Mouse (Mus musculus) MEL (cell line): ENCODE measurements around the gene Fchsd2. TPM values are rescaled to one million over a fixed set of nuclear protein-coding genes. Genes with fewer than 3 reads are reported as not detected.

Experiments
- DNase-seq: peaks from one replicate; pipeline ENCODE4 v3.0.0; 2011; ENCODE audit warnings: low read depth, low spot score
- H3K27ac ChIP-seq: 2 replicates; pipeline ENCODE4 v1.5.1; 2012; ENCODE audit warnings: low read depth, mild to moderate bottlenecking, control low read depth, low read length, moderate library complexity; ENCODE audit not compliant: control insufficient read depth
- H3K27me3 ChIP-seq, 2 experiments: fragments of 150-350 bp in 1 of 2; sonication (generic) in 1 of 2; 2 replicates each; pipeline ENCODE4 v1.6.1; 2012; ENCODE audit warnings: low read length in 2 of 2, mild to moderate bottlenecking in 2 of 2, improper control_type of control experiment in 1 of 2, moderate library complexity in 1 of 2; ENCODE audit not compliant: insufficient read depth in 2 of 2, control insufficient read depth in 1 of 2
- H3K36me3 ChIP-seq, 2 experiments: 2 replicates each; pipeline ENCODE4 v1.6.1; 2012 to 2014; ENCODE audit warnings: low read length in 2 of 2, improper control_type of control experiment in 1 of 2, inconsistent platforms in 1 of 2, mild to moderate bottlenecking in 1 of 2; ENCODE audit not compliant: insufficient read depth in 2 of 2, control insufficient read depth in 1 of 2
- H3K4me1 ChIP-seq, 2 experiments: fragments of 150-350 bp in 1 of 2; sonication (generic) in 1 of 2; 2 replicates each; pipeline ENCODE4 v1.6.1; 2012; ENCODE audit warnings: low read length in 2 of 2, improper control_type of control experiment in 1 of 2, mild to moderate bottlenecking in 1 of 2; ENCODE audit not compliant: insufficient read depth in 2 of 2, control insufficient read depth in 1 of 2
- H3K4me3 ChIP-seq, 2 experiments: fragments of 150-350 bp in 1 of 2; sonication (generic) in 1 of 2; 2 replicates each; pipeline ENCODE4 v1.5.1; 2012; ENCODE audit warnings: low read depth in 2 of 2, low read length in 2 of 2, mild to moderate bottlenecking in 2 of 2, moderate library complexity in 2 of 2, control low read depth in 1 of 2, improper control_type of control experiment in 1 of 2; ENCODE audit not compliant: control insufficient read depth in 1 of 2, insufficient read depth in 1 of 2
- H3K79me2 ChIP-seq: 2 replicates; pipeline ENCODE4 v1.6.1; 2012; ENCODE audit warnings: mild to moderate bottlenecking, low read length, moderate library complexity; ENCODE audit not compliant: control insufficient read depth, poor library complexity, insufficient read depth
- H3K9ac ChIP-seq: 2 replicates; pipeline ENCODE4 v1.6.1; 2012; ENCODE audit warnings: low read depth, mild to moderate bottlenecking, control low read depth, low read length, moderate library complexity; ENCODE audit not compliant: control insufficient read depth, poor library complexity, severe bottlenecking
- H3K9me3 ChIP-seq: fragments of 150-350 bp; sonication (generic); replicated peaks from 2 replicates; pipeline ENCODE4 v1.6.1; 2012; ENCODE audit warnings: mild to moderate bottlenecking, low read length, improper control_type of control experiment, moderate library complexity; ENCODE audit not compliant: insufficient read depth
- CTCF ChIP-seq, 3 experiments: IDR thresholded peaks in 2 of 3; conservative IDR thresholded peaks in 1 of 3; 2 replicates each; pipeline ENCODE4 v1.5.1; 2011 to 2012; ENCODE audit warnings: low read length in 3 of 3, low read depth in 2 of 3, mild to moderate bottlenecking in 2 of 3, improper control_type of control experiment in 1 of 3, inconsistent platforms in 1 of 3, mixed read lengths in 1 of 3, moderate library complexity in 1 of 3; ENCODE audit not compliant: control insufficient read depth in 1 of 3, insufficient read depth in 1 of 3, poor library complexity in 1 of 3, severe bottlenecking in 1 of 3
- EP300 ChIP-seq, 2 experiments: IDR thresholded peaks; 2 replicates each; pipeline ENCODE4 v1.6.1; 2011; ENCODE audit warnings: improper control_type of control experiment in 2 of 2, low read length in 2 of 2, low read depth in 1 of 2, mild to moderate bottlenecking in 1 of 2
- KAT2A ChIP-seq: conservative IDR thresholded peaks from 2 replicates; pipeline ENCODE4 v1.6.1; 2012; ENCODE audit warnings: low read depth, low read length, improper control_type of control experiment, inconsistent platforms
- MAZ ChIP-seq: IDR thresholded peaks from 2 replicates; pipeline ENCODE4 v1.6.1; 2012; ENCODE audit warnings: low read depth, mild to moderate bottlenecking, inconsistent platforms, low read length, improper control_type of control experiment
- MYB ChIP-seq: IDR thresholded peaks from 2 replicates; pipeline ENCODE4 v1.6.1; 2011; ENCODE audit warnings: mild to moderate bottlenecking, low read depth, low read length, improper control_type of control experiment
- MYC ChIP-seq: IDR thresholded peaks from 2 replicates; pipeline ENCODE4 v1.6.1; 2011; ENCODE audit warnings: low read depth, mild to moderate bottlenecking, low read length, improper control_type of control experiment, moderate library complexity
- RCOR1 ChIP-seq: IDR thresholded peaks from 2 replicates; pipeline ENCODE4 v1.6.1; 2012; ENCODE audit warnings: low read depth, mild to moderate bottlenecking, inconsistent platforms, low read length, improper control_type of control experiment
- SIN3A ChIP-seq: IDR thresholded peaks from 2 replicates; pipeline ENCODE4 v1.6.1; 2012; ENCODE audit warnings: low read length, improper control_type of control experiment, inconsistent platforms
- UBTF ChIP-seq: IDR thresholded peaks from 2 replicates; pipeline ENCODE4 v1.6.1; 2012; ENCODE audit warnings: low read depth, mild to moderate bottlenecking, inconsistent platforms, low read length, improper control_type of control experiment, moderate library complexity, borderline replicate concordance; ENCODE audit not compliant: insufficient read depth
- USF1 ChIP-seq: IDR thresholded peaks from 2 replicates; pipeline ENCODE4 v1.6.1; 2014; ENCODE audit warnings: low read depth, mild to moderate bottlenecking, inconsistent platforms, low read length, improper control_type of control experiment, moderate library complexity
- polyA plus RNA-seq, 2 experiments: library from polyadenylated mRNA; stranded (reverse) in 1 of 2; unstranded in 1 of 2; fragments of >175 nt in 1 of 2; fragments of >200 nt in 1 of 2; gene quantifications; 2 replicates each; pipeline versions ENCODE4 v1.2.1 to v1.2.4; 2012; ENCODE audit warnings: low replicate concordance in 2 of 2, low read depth in 1 of 2; ENCODE audit not compliant: insufficient read length in 2 of 2, insufficient read depth in 1 of 2, missing spikeins in 1 of 2
- total RNA-seq: library from RNA; depleted of rRNA; stranded (reverse); fragments of 300-350 nt; gene quantifications from 2 replicates; pipeline ENCODE4 v1.2.3, GENCODE M21; 2012

The Fchsd2 gene
- total and polyA plus RNA-seq, 3 experiments = 3.9 to 6.3 TPM; not detected in 1

DNA sequence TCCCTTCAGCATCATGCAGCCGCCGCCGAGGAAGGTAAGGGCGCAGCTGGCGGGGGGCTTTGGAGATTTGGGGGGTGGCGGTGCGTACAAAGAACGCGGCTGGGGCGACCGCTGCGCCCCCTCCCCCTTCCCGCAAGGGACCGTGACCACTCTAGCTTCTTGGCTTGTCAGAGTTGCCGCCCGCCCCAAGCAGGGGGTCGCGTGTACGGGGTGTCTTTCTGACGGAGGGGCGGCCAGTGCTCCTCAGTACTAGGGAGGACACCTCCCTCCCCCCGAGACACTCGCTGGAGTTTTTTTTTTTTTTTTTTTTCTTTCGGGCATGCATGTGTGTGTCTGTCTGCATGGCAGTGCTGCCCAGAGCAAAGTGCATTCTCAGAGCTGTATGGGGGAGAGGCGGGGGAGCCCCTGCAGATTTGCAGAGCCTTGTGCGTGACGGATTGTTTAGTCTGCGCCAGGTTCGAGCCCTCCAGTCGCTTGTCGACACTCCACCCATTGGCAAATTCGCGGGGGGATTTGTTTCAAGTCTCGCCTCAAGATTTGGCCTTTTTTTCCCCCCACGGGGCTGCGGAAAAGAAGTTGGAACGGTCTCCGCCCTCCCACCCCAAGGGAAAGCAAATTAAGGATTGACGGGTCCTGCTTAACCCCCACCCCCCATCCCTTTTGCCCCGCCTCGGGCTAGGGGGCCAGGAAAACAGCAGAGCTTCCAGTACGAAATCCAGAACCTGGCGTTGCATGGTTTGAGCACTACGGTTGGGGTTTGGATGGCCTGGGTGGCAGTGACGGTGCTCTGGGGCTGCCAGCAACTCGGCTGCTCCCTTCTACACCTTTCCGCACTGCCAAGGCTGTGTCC is 16.6 kb downstream of the Fchsd2 start (continued):
- TF ChIP-seq SIN3A (peak; percentile 62), UBTF (no peak), USF1 (no peak), MYB (no peak), KAT2A (no peak)

DNA sequence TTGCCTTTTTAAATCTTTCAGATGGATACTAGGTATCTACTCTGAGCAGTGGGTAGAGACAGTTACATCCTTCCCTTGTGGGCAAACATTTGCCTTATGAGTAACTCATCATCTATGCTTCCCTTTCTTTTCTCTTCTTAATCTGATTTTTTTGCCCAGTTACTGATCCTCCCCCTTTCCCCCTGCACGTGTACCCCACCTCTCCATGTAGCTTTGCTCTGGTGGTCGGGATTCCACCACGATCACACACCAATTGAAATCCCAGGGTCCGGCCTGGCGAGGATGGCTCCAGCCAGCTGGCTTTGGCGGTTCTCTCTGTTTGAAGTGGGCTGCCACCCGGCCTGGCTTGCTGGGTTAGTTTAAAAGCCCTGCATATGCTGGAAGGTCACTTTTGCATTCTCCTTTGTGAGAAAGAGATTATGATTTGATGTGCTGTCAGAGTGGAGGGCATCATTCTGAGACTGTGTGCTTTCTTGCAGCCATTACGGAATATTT is 17.2 kb downstream of the Fchsd2 start:
- Histone ChIP-seq H3K27me3 (no peaks in the 10 kb centered on the region), H3K9ac (peak overlapping the region; percentile 80), H3K79me2 (peaks cover 6% of the 10 kb centered on the region), H3K4me3 (peak overlapping the region; percentile 75 to 96), H3K9me3 (no peaks in the 10 kb centered on the region), H3K27ac (no peak overlapping the region), H3K36me3 (peaks cover 0 to 26% of the 10 kb centered on the region in 2 experiments; a peak in 3 of 4 replicates), H3K4me1 (peaks cover 8 to 18% of the 10 kb centered on the region in 2 experiments)
- 0 out of 4 replicates have a peak, but pooled peaks of 1 of the 2 experiments have one; percentile 23 for TF ChIP-seq EP300 (IDR thresholded peaks at IDR 0.05; ENCODE audit: low read depth in 1 of 2, low read length in 2 of 2)
- TF ChIP-seq KAT2A = no peak
- peak; percentile 35 for DNase-seq

DNA sequence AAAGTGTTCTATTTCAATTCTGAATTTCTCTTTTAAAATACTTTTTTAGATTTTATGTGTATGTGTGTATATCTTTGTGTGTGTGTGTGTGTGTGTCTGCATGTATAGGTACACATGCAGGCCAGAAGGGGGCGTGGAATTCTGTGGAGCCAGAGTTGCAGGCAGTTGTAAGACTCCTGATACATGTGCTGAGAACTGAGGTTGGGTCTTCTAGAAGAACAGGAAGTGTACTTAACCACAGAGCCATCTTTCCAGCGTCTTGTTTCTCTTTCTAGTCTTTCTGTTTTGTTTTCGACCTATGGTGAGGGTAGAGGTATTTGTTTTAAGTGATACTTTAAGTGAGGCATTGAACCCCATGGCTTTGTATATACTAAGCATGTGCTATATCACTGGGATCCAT is 20.7 kb downstream of the Fchsd2 start:
- Histone ChIP-seq H3K9ac (no peak overlapping the region), H3K79me2 (peaks cover 6% of the 10 kb centered on the region), H3K36me3 (peaks cover 9 to 26% of the 10 kb centered on the region in 2 experiments), H3K27me3 (no peaks in the 10 kb centered on the region), H3K27ac (no peak overlapping the region), H3K9me3 (no peaks in the 10 kb centered on the region; the same call in 1 of the 2 replicates), H3K4me3 (no peak overlapping the region), H3K4me1 (peaks cover 9 to 10% of the 10 kb centered on the region in 2 experiments)
- DNase-seq = peak; percentile 58
- no peak for TF ChIP-seq MAZ
- TF ChIP-seq CTCF (IDR thresholded peaks at IDR 0.05 in 2 of 3, conservative IDR thresholded peaks at IDR 0.05 in 1 of 3; ENCODE audit: control insufficient read depth in 1 of 3, insufficient read depth in 1 of 3, low read depth in 2 of 3, low read length in 3 of 3, poor library complexity in 1 of 3, severe bottlenecking in 1 of 3) = peak in 2 of 3 experiments; percentile 20 to 24; a peak in 2 of 6 replicates
- 0 out of 2 replicates have a peak, but pooled peaks have one; percentile 47 for TF ChIP-seq MYC
- no peak for TF ChIP-seq RCOR1
- TF ChIP-seq, all 39 proteins: peak for 2
